Mouse (Mus musculus): Measurements from ENCODE around the gene Hpca. TPM values are rescaled to one million over a fixed set of nuclear protein-coding genes. Genes with fewer than 3 reads are reported as not detected.

Gene Hpca
- 1 to 10 TPM; 7.1 to 9.4 TPM for total RNA-seq (2021)
- long read RNA-seq, experiment 1, partial matches to known transcripts: 0 of 1 reads
- long read RNA-seq, experiment 1, other reads (novel, unspliced or antisense): 1 of 1 reads
- long read RNA-seq, experiment 2, transcript Hpca-201 (4 exons, 1,525 nt): major isoform, 13 of 20 reads
- long read RNA-seq, experiment 2, partial matches to known transcripts: 2 of 20 reads
- long read RNA-seq, experiment 2, other reads (novel, unspliced or antisense): 2 of 20 reads

GRCm38 (mm10) chr4:129121569-129122086 lies at the start of gene Hpca:
Gene Hpca, minus strand, starts transcription at chr4:129122036.
- no peak for DNase-seq (ENCODE audit: low spot score in 2 of 2)

GRCm38 (mm10) chr4:129161581-129162255 lies 39.9 kb upstream of the Hpca start:
- DNase-seq (ENCODE audit: low spot score in 2 of 2): no peak

- no peak for DNase-seq (ENCODE audit: low spot score in 2 of 2)
Observed at GRCm38 (mm10) chr4:129161076-129161475, 39.2 kb upstream of the Hpca start.

- no peak for DNase-seq (ENCODE audit: low spot score in 2 of 2)
Observed at GRCm38 (mm10) chr4:129158549-129158948, 36.7 kb upstream of the Hpca start.

GRCm38 (mm10) chr4:129157541-129157940 lies 35.7 kb upstream of the Hpca start:
- no peak for DNase-seq (ENCODE audit: low spot score in 2 of 2)

GRCm38 (mm10) chr4:129151276-129151811 lies 29.5 kb upstream of the Hpca start:
- no peak for DNase-seq (ENCODE audit: low spot score in 2 of 2)

GRCm38 (mm10) chr4:129149321-129149720 lies 27.5 kb upstream of the Hpca start:
- no peak for DNase-seq (ENCODE audit: low spot score in 2 of 2)

- DNase-seq (ENCODE audit: low spot score in 2 of 2): no peak
Observed at GRCm38 (mm10) chr4:129147552-129148103, 25.8 kb upstream of the Hpca start.

- no peak for DNase-seq (ENCODE audit: low spot score in 2 of 2)
Observed at GRCm38 (mm10) chr4:129146392-129146791, 24.6 kb upstream of the Hpca start.

GRCm38 (mm10) chr4:129145943-129146342 lies 24.1 kb upstream of the Hpca start:
- no peak for DNase-seq (ENCODE audit: low spot score in 2 of 2)

GRCm38 (mm10) chr4:129145411-129145810 lies 23.6 kb upstream of the Hpca start:
- DNase-seq (ENCODE audit: low spot score in 2 of 2): no peak

GRCm38 (mm10) chr4:129144401-129145367 lies 22.8 kb upstream of the Hpca start:
- DNase-seq (ENCODE audit: low spot score in 2 of 2): no peak

GRCm38 (mm10) chr4:129143509-129143908 lies 21.7 kb upstream of the Hpca start:
- no peak for DNase-seq (ENCODE audit: low spot score in 2 of 2)

GRCm38 (mm10) chr4:129142439-129143045 lies 20.7 kb upstream of the Hpca start:
- no peak for DNase-seq (ENCODE audit: low spot score in 2 of 2)

- DNase-seq (ENCODE audit: low spot score in 2 of 2): no peak
Observed at GRCm38 (mm10) chr4:129141560-129142438, 20.0 kb upstream of the Hpca start.

- no peak for DNase-seq (ENCODE audit: low spot score in 2 of 2)
Observed at GRCm38 (mm10) chr4:129140808-129141207, 19.0 kb upstream of the Hpca start.

GRCm38 (mm10) chr4:129139642-129140041 lies 17.8 kb upstream of the Hpca start:
- DNase-seq (ENCODE audit: low spot score in 2 of 2): no peak

GRCm38 (mm10) chr4:129137392-129138321 lies 15.8 kb upstream of the Hpca start:
- DNase-seq (ENCODE audit: low spot score in 2 of 2): no peak

Measured in adrenal gland, postnatal 4 days (tissue).